Mouse (Mus musculus) bone marrow macrophage, adult 2 months (primary cell): ENCODE results near the gene Pamr1.

Experiments
- CTCF ChIP-seq: IDR thresholded peaks from 2 replicates; pipeline ENCODE4 v1.5.1; 2012; ENCODE audit warnings: low read depth, mild to moderate bottlenecking, low read length, moderate library complexity
- POLR2A ChIP-seq: IDR thresholded peaks from 2 replicates; pipeline ENCODE4 v1.6.1; 2012; ENCODE audit warnings: mild to moderate bottlenecking, low read depth, low read length, borderline replicate concordance

DNA sequence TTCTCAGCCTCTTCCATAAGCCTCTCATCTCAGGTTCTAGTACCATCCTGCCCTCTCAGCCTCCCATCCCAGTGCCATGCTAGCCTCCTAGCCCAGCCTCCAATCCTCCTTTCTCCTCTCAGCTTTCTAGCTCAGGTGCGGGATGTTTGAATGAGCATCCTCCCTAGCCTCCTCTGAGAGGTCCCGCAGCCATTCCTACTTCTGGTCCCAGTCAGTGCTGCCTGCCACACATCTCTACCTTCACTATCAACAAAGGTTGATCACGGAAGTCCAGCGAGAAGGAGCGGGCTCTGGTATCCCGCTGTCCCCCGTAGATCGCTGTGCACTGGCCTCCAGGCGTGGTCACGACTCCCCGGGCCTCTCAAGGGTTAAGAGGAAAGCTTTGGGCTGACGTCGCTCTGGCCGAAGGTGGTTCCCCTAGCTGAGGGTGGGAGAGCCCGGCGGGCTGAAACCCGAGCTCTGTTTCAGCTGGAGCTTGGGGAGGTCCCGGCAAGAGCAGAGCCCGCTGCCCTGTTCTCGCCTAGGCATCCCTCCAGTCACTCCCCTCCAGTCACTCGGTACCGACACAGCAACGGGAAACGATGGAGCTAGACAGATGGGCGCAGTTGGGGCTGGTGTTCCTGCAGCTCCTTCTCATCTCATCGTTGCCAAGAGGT is at the start of gene Pamr1:
- TF ChIP-seq POLR2A (no peak), CTCF (no peak)
